Mouse (Mus musculus) spleen, adult 2 months (tissue): ENCODE data around the gene Lgr4.

Experiments
- CTCF ChIP-seq: fragments of 200-500 bp; IDR thresholded peaks from 2 replicates; pipeline ENCODE4 v1.5.1; 2011; ENCODE audit warnings: mild to moderate bottlenecking, inconsistent platforms; ENCODE audit not compliant: insufficient read depth, insufficient read length, insufficient replicate concordance; ENCODE audit errors: extremely low read depth
- POLR2A ChIP-seq: fragments of 200-500 bp; IDR thresholded peaks from 2 replicates; pipeline ENCODE4 v1.6.1; 2011; ENCODE audit warnings: low read depth, low read length, inconsistent platforms

- TF ChIP-seq CTCF (no peak), POLR2A (no peak)
Measured at GRCm38 (mm10) chr2:110019656-110020055, 102.2 kb downstream of the Lgr4 start.
